Mouse (Mus musculus) ES-E14 (cell line): ENCODE data around the gene Lysmd4.

Source experiments
- CHD2 ChIP-seq: IDR thresholded peaks from 2 replicates; pipeline ENCODE4 v1.6.1; 2014; ENCODE audit warnings: mild to moderate bottlenecking, low read depth, low read length, inconsistent platforms
- ZNF384 ChIP-seq: IDR thresholded peaks from 2 replicates; pipeline ENCODE4 v1.6.1; 2012; ENCODE audit warnings: low read depth, low read length, inconsistent platforms

GRCm38 (mm10) chr7:67230640-67231140, 8.3 kb downstream of the Lysmd4 start:
- no peak for TF ChIP-seq ZNF384
- TF ChIP-seq CHD2: no peak
